Mouse (Mus musculus): Measurements from ENCODE around the gene Ptp4a2.
"Not testable (repeated sequence)": the region's sequence is repeated elsewhere in the genome, so short reads cannot be mapped to it uniquely, and the experiment has no call there.

Ptp4a2 gene

GRCm38 (mm10) chr4:129884041-129884930 is 73.3 kb downstream of the Ptp4a2 start:
- DNase-seq (ENCODE audit: low spot score): no peak

GRCm38 (mm10) chr4:129889661-129890060 is 78.6 kb downstream of the Ptp4a2 start:
- no peak for DNase-seq (ENCODE audit: low spot score)

- no peak for DNase-seq (ENCODE audit: low spot score)
These were observed 79.1 kb downstream of the Ptp4a2 start for GRCm38 (mm10) chr4:129890094-129890493.

GRCm38 (mm10) chr4:129894861-129895260 is 83.8 kb downstream of the Ptp4a2 start:
- no peak for DNase-seq (ENCODE audit: low spot score)

GRCm38 (mm10) chr4:129898815-129899214 is 87.8 kb downstream of the Ptp4a2 start:
- DNase-seq (ENCODE audit: low spot score): not testable (repeated sequence)

Data from ovary, postnatal 10 days (tissue).